Mouse (Mus musculus) heart, postnatal 4 days (tissue): ENCODE results near the gene Gfpt2. TPM values are rescaled to one million over a fixed set of nuclear protein-coding genes. Genes with fewer than 3 reads are reported as not detected.
"Not testable (repeated sequence)": the region's sequence is repeated elsewhere in the genome, so short reads cannot be mapped to it uniquely, and the experiment has no call there.

Source experiments
- DNase-seq: peaks from one replicate; pipeline ENCODE4 v3.0.0; 2021
- total RNA-seq, 2 experiments: library from RNA; stranded (reverse); gene quantifications; 2 replicates each; pipeline ENCODE4 v1.2.3; 2021

Gfpt2 gene
- total RNA-seq, 2 experiments from 2014 or later = 9.1 to 9.3 TPM

GRCm38 (mm10) chr11:49794342-49795144, 565 bp downstream of the Gfpt2 start:
- DNase-seq = peak; percentile 42

- no peak for DNase-seq
Measured at GRCm38 (mm10) chr11:49798931-49799330, 5.0 kb downstream of the Gfpt2 start.

- peak; percentile 24 for DNase-seq
Measured at GRCm38 (mm10) chr11:49801516-49801915, 7.5 kb downstream of the Gfpt2 start.

GRCm38 (mm10) chr11:49803801-49804200, 9.8 kb downstream of the Gfpt2 start:
- DNase-seq = no peak

- DNase-seq = no peak
Measured at GRCm38 (mm10) chr11:49806218-49806617, 12.2 kb downstream of the Gfpt2 start.

- no peak for DNase-seq
Measured at GRCm38 (mm10) chr11:49808946-49809345, 15.0 kb downstream of the Gfpt2 start.

GRCm38 (mm10) chr11:49810696-49811095, 16.7 kb downstream of the Gfpt2 start:
- DNase-seq = not testable (repeated sequence)

DNA sequence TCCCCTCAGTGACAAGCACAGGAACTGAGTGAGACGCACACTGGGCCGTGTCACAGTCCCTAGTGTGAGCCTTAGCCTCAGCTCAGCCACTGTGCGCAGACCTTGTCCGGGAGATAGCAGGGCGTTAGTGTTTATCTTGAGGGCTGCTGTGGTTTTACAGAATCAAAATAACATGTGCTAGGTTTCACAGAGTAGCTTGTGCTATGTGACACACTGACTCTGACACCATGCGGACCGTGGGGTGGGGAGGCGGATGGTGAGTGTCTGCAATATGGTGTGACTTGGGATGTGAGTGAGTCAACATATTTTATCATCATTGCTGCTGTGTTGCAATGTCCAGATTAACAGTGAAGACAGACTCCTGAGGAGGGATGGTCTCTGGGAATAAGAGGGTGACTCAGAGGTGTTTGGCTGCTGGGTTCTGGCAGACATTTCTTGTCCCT, 17.1 kb downstream of the Gfpt2 start:
- peak; percentile 36 for DNase-seq

GRCm38 (mm10) chr11:49811879-49812278, 17.9 kb downstream of the Gfpt2 start:
- no peak for DNase-seq

DNA sequence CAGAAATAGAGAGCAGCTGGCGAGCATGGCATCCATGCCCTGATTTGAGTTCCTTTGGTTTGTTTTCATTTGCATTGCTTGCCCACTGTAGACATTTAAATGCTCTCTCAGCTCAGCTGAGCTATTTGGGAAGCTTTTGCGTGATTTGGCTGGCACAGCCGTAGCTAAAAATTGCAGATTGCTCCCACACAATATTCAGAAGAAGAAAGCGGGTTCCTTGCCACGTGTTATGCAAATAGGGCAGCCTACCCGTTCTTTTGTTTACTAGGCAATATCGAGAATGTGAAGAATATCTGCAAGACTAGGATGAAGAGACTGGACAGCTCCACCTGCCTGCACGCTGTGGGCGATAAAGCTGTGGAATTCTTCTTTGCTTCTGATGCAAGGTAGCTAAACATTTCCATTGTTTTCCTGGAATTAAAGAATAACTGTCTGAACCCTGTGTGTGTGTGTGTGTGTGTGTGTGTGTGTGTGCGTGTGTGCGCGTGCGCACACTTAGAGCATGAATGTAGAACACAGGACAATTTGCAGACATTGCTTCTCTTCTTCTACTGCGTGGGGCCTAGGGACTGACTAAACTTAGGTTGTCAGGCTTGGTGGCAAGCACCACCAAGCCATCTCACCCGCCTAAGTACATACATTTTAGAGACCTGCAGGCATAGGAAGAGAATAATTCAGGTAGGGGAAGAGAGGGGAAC, 25.0 kb downstream of the Gfpt2 start:
- DNase-seq = no peak

DNA sequence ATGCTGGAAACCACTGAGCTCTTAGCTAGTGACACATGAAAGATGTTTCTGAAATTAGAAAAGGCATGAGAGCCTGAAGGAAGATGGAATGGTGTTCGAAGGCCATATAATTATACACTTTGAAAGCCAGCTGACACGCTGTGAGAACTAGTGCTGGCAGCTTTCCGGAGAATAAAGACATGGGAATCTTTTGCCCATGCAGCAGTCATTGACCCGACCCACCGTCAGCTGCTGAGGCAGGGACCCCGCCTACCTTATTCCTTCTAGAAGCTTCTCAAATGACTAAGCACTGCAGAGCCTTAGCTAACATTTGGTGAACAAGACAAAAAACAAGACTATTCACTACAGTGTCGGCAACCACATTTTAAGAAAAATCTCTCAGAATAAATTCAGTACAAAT, 25.7 kb downstream of the Gfpt2 start:
- DNase-seq = no peak

GRCm38 (mm10) chr11:49820928-49821327, 26.9 kb downstream of the Gfpt2 start:
- DNase-seq = no peak

DNA sequence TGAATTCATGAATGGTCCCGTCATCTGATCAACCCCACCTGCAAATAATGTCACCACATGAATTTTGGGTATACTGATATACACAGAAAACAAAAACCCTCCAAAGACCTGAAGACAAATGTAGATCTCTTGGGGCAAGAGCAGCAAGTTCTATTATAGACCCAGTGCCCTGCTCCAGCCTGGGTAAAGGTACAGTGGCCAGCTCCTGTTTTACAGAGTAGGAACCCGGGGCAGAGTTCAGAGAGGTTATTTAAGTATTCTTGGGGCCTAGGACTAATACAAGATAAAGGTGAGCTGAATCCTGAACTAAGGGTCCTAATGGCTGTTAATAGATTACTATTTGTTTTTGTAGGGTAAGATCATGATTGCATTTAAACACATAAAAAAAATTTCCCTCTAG, 27.6 kb downstream of the Gfpt2 start:
- DNase-seq = no peak

- no peak for DNase-seq
Measured at GRCm38 (mm10) chr11:49822337-49822736, 28.4 kb downstream of the Gfpt2 start.

DNA sequence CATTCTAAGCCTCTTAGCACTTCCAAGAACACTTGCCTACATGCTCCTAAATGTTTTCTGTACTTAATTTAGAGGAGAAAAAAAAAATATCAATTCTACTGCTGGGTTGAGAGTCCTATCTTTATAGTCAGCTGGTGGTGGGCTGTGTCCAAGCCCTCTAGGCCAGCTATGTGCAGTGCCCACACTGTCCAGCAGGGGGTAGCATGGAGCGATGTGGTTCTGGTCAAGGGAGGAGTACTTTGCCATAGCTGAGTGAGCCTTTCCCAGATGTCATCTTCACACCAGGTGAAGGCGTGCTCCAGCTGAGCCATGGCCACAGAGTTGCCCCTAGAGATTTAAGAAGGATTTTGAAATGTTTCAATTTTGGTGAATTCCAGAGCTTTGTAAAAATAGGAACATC, 30.9 kb downstream of the Gfpt2 start:
- peak; percentile 84 for DNase-seq

DNA sequence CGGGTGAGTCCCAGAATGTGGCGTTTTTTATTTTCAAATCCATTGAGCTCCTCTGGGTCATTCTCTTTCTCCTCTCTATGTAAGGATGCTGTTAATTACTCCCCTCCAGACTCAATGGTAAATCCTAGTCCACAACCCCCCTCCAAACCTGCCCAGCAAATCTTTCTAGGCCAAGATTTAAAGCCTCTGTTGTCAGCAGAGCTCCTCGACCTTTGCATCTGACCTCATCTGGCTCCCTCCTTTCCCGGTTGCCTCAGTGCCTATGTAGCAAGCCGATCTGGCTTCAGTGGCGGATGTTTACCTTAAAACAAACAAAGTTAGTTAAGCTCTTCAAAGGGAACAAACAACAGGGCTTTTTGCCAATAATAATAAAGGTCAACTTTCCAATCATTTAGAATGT, 33.3 kb downstream of the Gfpt2 start:
- no peak for DNase-seq

- no peak for DNase-seq
Measured at GRCm38 (mm10) chr11:49829176-49829745, 35.3 kb downstream of the Gfpt2 start.

DNA sequence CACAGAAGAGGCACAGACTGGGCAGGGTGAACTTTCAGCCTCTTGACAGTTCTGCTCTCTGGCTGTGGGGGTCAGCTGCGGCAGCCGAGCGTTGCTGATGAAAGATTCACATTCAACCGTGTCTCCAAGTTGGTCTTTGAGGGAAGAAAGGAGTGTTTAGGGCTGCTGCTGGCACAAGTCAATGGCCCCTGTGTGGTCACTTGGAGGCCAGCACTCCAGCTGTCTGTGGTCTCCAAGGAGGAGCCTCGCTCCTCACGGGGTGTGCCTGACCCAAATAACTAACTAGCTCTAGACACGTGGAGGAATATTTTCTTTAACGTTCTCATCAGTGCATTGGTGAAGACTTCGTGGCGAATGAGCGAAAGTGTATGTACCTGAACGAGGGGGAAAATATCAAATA, 38.0 kb downstream of the Gfpt2 start:
- no peak for DNase-seq

- DNase-seq = no peak
Measured at GRCm38 (mm10) chr11:49832962-49833361, 39.0 kb downstream of the Gfpt2 start.

GRCm38 (mm10) chr11:49834248-49834647, 40.3 kb downstream of the Gfpt2 start:
- DNase-seq = no peak

DNA sequence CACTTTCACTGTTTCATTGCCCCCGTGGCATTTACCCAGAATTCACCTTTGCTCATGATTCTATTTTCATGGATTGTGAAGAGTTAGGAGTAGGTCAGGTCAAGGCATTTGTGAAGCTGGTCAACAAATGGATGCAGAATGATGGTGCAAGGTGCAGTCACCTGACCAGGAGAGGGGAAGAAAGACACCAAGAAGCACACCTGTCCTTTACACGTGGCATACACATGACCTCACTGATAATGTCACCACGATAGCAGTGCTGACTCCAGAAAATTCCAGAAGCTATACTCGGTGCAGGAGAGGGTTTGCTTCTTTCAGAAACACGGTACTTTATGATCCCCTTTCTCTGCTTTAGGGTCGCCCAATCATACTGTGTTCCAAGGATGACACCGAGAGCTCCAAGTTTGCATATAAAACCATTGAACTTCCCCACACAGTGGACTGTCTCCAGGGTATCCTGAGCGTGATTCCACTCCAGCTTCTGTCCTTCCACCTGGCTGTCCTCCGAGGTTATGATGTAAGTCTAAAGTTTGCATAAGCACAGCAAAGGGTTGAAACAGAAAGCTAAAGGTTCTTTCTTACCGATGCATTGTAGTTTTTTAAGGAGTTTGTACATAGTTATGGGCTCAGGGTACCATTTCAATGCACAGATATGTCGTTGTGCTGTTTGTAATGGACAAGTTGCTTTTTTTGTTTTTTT, 41.4 kb downstream of the Gfpt2 start:
- peak; percentile 1 for DNase-seq

- DNase-seq = peak; percentile 7
Measured at GRCm38 (mm10) chr11:49837717-49838407, 43.9 kb downstream of the Gfpt2 start.
